Mouse (Mus musculus): ENCODE data around the gene Plxna1.

GRCm38 (mm10) chr6:89296001-89296709, 66.3 kb downstream of the Plxna1 start:
- TF ChIP-seq POLR2A (IDR thresholded peaks at IDR 0.05; ENCODE audit: control insufficient read depth, low read depth, low read length), result no peak
- no peak for TF ChIP-seq CTCF (IDR thresholded peaks at IDR 0.05; ENCODE audit: control insufficient read depth, insufficient read depth, insufficient replicate concordance, low read depth, low read length)
